Mouse (Mus musculus) limb, embryonic 14.5 days (tissue): Measurements from ENCODE around the gene Mcm7. TPM values are rescaled to one million over a fixed set of nuclear protein-coding genes. Genes with fewer than 3 reads are reported as not detected.

Experiments used
- ATAC-seq: fragments of 200-750 bp; cut with Nextera tagmentation; 2 replicates; pipeline ENCODE4 v1.8.0; 2017; ENCODE audit warnings: low read depth, moderate number of reproducible peaks, moderate TSS enrichment; ENCODE audit not compliant: low FRiP score
- DNase-seq: peaks from one replicate; pipeline ENCODE4 v3.0.0-alpha.2; 2015; ENCODE audit warnings: low spot score
- H3K27ac ChIP-seq: fragments of 300-500 bp; sonication (generic); replicated peaks from 2 replicates; pipeline ENCODE4 v1.5.1; 2014; ENCODE audit warnings: low read depth, mild to moderate bottlenecking, low read length, moderate library complexity, mixed read lengths
- H3K27me3 ChIP-seq: fragments of 300-500 bp; sonication (generic); 2 replicates; pipeline ENCODE4 v1.6.1; 2014; ENCODE audit warnings: low read length, mixed read lengths; ENCODE audit not compliant: control insufficient read depth, insufficient read depth
- H3K36me3 ChIP-seq: fragments of 300-500 bp; sonication (generic); 2 replicates; pipeline ENCODE4 v1.6.1; 2014; ENCODE audit warnings: mild to moderate bottlenecking, low read length, moderate library complexity, mixed read lengths; ENCODE audit not compliant: control insufficient read depth, insufficient read depth
- H3K4me1 ChIP-seq: fragments of 300-500 bp; sonication (generic); 2 replicates; pipeline ENCODE4 v1.6.1; 2014; ENCODE audit warnings: antibody characterized with exemption, low read length, mixed read lengths; ENCODE audit not compliant: control insufficient read depth, insufficient read depth
- H3K4me2 ChIP-seq: fragments of 300-500 bp; sonication (generic); replicated peaks from 2 replicates; pipeline ENCODE4 v1.6.1; 2014; ENCODE audit warnings: low read depth, mild to moderate bottlenecking, low read length, moderate library complexity; ENCODE audit not compliant: severe bottlenecking
- H3K4me3 ChIP-seq: fragments of 300-500 bp; sonication (generic); replicated peaks from 2 replicates; pipeline ENCODE4 v1.5.1; 2014; ENCODE audit warnings: low read length
- H3K9ac ChIP-seq: fragments of 300-500 bp; sonication (generic); 2 replicates; pipeline ENCODE4 v1.6.1; 2014; ENCODE audit warnings: mild to moderate bottlenecking, low read depth, low read length, moderate library complexity; ENCODE audit not compliant: severe bottlenecking
- H3K9me3 ChIP-seq: fragments of 300-500 bp; sonication (generic); 2 replicates; pipeline ENCODE4 v1.6.1; 2016; ENCODE audit warnings: low read length; ENCODE audit not compliant: control insufficient read depth
- POLR2A ChIP-seq: fragments of 200-500 bp; IDR thresholded peaks from 2 replicates; pipeline ENCODE4 v1.8.0; 2012; ENCODE audit warnings: inconsistent platforms, mild to moderate bottlenecking, moderate library complexity, borderline replicate concordance; ENCODE audit not compliant: insufficient read depth, insufficient read length; ENCODE audit errors: extremely low read depth
- WGBS: fragments of 180-500 bp; shearing (Covaris S2); extraction: QIAGEN DNeasy Blood & Tissue Kit; methylation state at CpG from one replicate; pipeline ENCODE4 v1.1.7; 2014; 5-methylcytosine and 5-hydroxymethylcytosine counted together
- polyA plus RNA-seq, 2 experiments: library from polyadenylated mRNA; depleted of rRNA in 1 of 2; stranded (reverse) in 1 of 2; unstranded in 1 of 2; fragments of >200 nt; fragmentation: Nextera tagmentation in 1 of 2; extraction: Ambion mirVana in 1 of 2; gene quantifications; 2 replicates each; pipeline versions ENCODE4 v1.2.1 to v1.2.3; 2012 to 2014

Gene Mcm7
- polyA plus RNA-seq, 2 experiments, result 149 to 152 TPM

GRCm38 (mm10) chr5:138202086-138202485 is 29.9 kb upstream of the Mcm7 start:
- WGBS, result 78% methylated on average over 3 of the region's 3 CpGs
- H3K27ac ChIP-seq, result no peak overlapping the region
- ATAC-seq (no peak), DNase-seq (no peak)
- no peaks in the 10 kb centered on the region for H3K36me3 ChIP-seq
- H3K4me1 ChIP-seq, result no peaks in the 10 kb centered on the region
- H3K9me3 ChIP-seq, result peaks cover 7% of the 10 kb centered on the region; the same call in 1 of the 2 replicates
- H3K4me3 ChIP-seq, result no peak overlapping the region
- no peak overlapping the region for H3K9ac ChIP-seq
- no peak for TF ChIP-seq POLR2A
- H3K4me2 ChIP-seq, result no peak overlapping the region
- H3K27me3 ChIP-seq, result no peaks in the 10 kb centered on the region

GRCm38 (mm10) chr5:138199576-138199975 is 27.4 kb upstream of the Mcm7 start:
- Histone ChIP-seq H3K9ac (no peak overlapping the region), H3K4me1 (peaks cover 8% of the 10 kb centered on the region; the same call in 1 of the 2 replicates), H3K27me3 (no peaks in the 10 kb centered on the region), H3K4me2 (no peak overlapping the region), H3K27ac (no peak overlapping the region), H3K4me3 (no peak overlapping the region), H3K36me3 (no peaks in the 10 kb centered on the region), H3K9me3 (peaks cover 5% of the 10 kb centered on the region; the same call in 1 of the 2 replicates)
- 13% methylated on average over 1 of the region's 1 CpGs for WGBS
- no peak for ATAC-seq
- no peak for DNase-seq
- no peak for TF ChIP-seq POLR2A

GRCm38 (mm10) chr5:138195463-138195862 is 23.2 kb upstream of the Mcm7 start:
- peak overlapping the region; percentile 92 for H3K4me2 ChIP-seq
- H3K27me3 ChIP-seq, result no peaks in the 10 kb centered on the region
- peaks cover 27% of the 10 kb centered on the region for H3K36me3 ChIP-seq
- DNase-seq (no peak), ATAC-seq (no peak)
- H3K4me1 ChIP-seq, result peaks cover 11% of the 10 kb centered on the region; the same call in 1 of the 2 replicates
- no peak overlapping the region for H3K27ac ChIP-seq
- H3K9ac ChIP-seq, result peak overlapping the region; percentile 91; the same call in 1 of the 2 replicates
- H3K4me3 ChIP-seq, result peak overlapping the region; percentile 74
- no peak for TF ChIP-seq POLR2A
- H3K9me3 ChIP-seq, result no peaks in the 10 kb centered on the region
- WGBS, result 76% methylated on average over 7 of the region's 7 CpGs

GRCm38 (mm10) chr5:138194755-138195345 is 22.6 kb upstream of the Mcm7 start:
- 2% methylated on average over 27 of the region's 29 CpGs for WGBS
- H3K4me2 ChIP-seq, result peak overlapping the region; percentile 92

GRCm38 (mm10) chr5:138193771-138194727 is 21.8 kb upstream of the Mcm7 start, which contains the start of gene Mblac1:
Gene Mblac1, plus strand, starts transcription at chr5:138194314.
- Histone ChIP-seq H3K4me1 (peaks cover 11% of the 10 kb centered on the region; the same call in 1 of the 2 replicates), H3K9ac (peak within 1 kb of the TSS; percentile 91), H3K27me3 (no peaks in the 10 kb centered on the region), H3K9me3 (no peaks in the 10 kb centered on the region), H3K4me3 (peak within 1 kb of the TSS; percentile 74), H3K4me2 (peak within 1 kb of the TSS; percentile 92), H3K36me3 (peaks cover 30% of the 10 kb centered on the region), H3K27ac (peak within 1 kb of the TSS; percentile 85)
- DNase-seq (peak; percentile 86), ATAC-seq (peak; percentile 76)
- no peak for TF ChIP-seq POLR2A
- WGBS, result 7% methylated on average over 44 of the region's 54 CpGs

More at GRCm38 (mm10) chr5:138194755-138195345, 22.6 kb upstream of the Mcm7 start:
- Histone ChIP-seq H3K9me3 (no peaks in the 10 kb centered on the region), H3K27ac (peak overlapping the region; percentile 85), H3K36me3 (peaks cover 27% of the 10 kb centered on the region), H3K4me3 (peak overlapping the region; percentile 74), H3K4me1 (peaks cover 11% of the 10 kb centered on the region; the same call in 1 of the 2 replicates), H3K9ac (peak overlapping the region; percentile 91), H3K27me3 (no peaks in the 10 kb centered on the region)
- ATAC-seq (peak; percentile 53), DNase-seq (no peak)
- TF ChIP-seq POLR2A, result no peak
